Mouse (Mus musculus): ENCODE results near the gene Osbpl2. TPM values are rescaled to one million over a fixed set of nuclear protein-coding genes. Genes with fewer than 3 reads are reported as not detected.

Gene Osbpl2
- total and polyA plus RNA-seq, 3 experiments, result 11.4 to 15.6 (median 12.8) TPM

- TF ChIP-seq MYC (IDR thresholded peaks at IDR 0.05; ENCODE audit: low read depth, low read length), result no peak
- TF ChIP-seq EP300 (IDR thresholded peaks at IDR 0.05; ENCODE audit: low read length), result 0 out of 2 replicates have a peak, but pooled peaks have one; percentile 15
- TF ChIP-seq POLR2A (IDR thresholded peaks at IDR 0.05; ENCODE audit: low read depth, low read length), result no peak
- TF ChIP-seq SIN3A (IDR thresholded peaks at IDR 0.05; ENCODE audit: low read length), result 0 out of 2 replicates have a peak, but pooled peaks have one; percentile 33
- TF ChIP-seq GABPA (IDR thresholded peaks at IDR 0.05; ENCODE audit: insufficient replicate concordance, low read depth, low read length), result no peak
- no peak for TF ChIP-seq JUND (conservative IDR thresholded peaks at IDR 0.05; ENCODE audit: low read depth, low read length)
- peak; percentile 90 for TF ChIP-seq ZNF384 (IDR thresholded peaks at IDR 0.05; ENCODE audit: low read depth, low read length)
- peak overlapping the region; percentile 69 to 94 (median 93) for H3K4me3 ChIP-seq (replicated peaks in 1 of 3; ENCODE audit: low read depth in 2 of 3, low read length in 2 of 3, poor library complexity in 1 of 3)
- peak overlapping the region; percentile 75 for H3K9ac ChIP-seq (ENCODE audit: insufficient read depth, low read depth)
- peaks cover 3 to 14% of the 10 kb centered on the region in 2 experiments for H3K36me3 ChIP-seq (replicated peaks in 1 of 2; ENCODE audit: control insufficient read depth in 1 of 2, insufficient read depth in 1 of 2, low read length in 1 of 2)
- DNase-seq (ENCODE audit: extremely low read depth), result peak; percentile 15
- H3K4me2 ChIP-seq (ENCODE audit: insufficient read depth, low read depth, poor library complexity, severe bottlenecking), result peak overlapping the region; percentile 91
- peaks cover 3% of the 10 kb centered on the region for H3K79me2 ChIP-seq (replicated peaks; ENCODE audit: control insufficient read depth, extremely low read depth, insufficient read depth, poor library complexity, severe bottlenecking)
- dilution Hi-C loops (cut with MboI; ENCODE audit: extremely low pct_ligation_motif_present, extremely low pct_unique_long_range_greater_than_20kb, low sequenced_read_pairs), result no loop called here
- peaks cover 14 to 28% of the 10 kb centered on the region in 2 experiments for H3K4me1 ChIP-seq (ENCODE audit: control insufficient read depth in 1 of 2, insufficient read depth in 2 of 2)
- no peaks in the 10 kb centered on the region for H3K9me3 ChIP-seq (replicated peaks; ENCODE audit: low read length)
- peaks cover 30% of the 10 kb centered on the region for H3K27me3 ChIP-seq (replicated peaks)
- in situ Hi-C loops (cut with MboI; ENCODE audit: low pct_ligation_motif_present, low pct_unique_long_range_greater_than_20kb, low sequenced_read_pairs), result no loop called here
- no peak overlapping the region for H3K27ac ChIP-seq (ENCODE audit: insufficient read depth, low read depth)
Observed at GRCm38 (mm10) chr2:180120292-180120761, 1.2 kb downstream of the Osbpl2 start.

DNA sequence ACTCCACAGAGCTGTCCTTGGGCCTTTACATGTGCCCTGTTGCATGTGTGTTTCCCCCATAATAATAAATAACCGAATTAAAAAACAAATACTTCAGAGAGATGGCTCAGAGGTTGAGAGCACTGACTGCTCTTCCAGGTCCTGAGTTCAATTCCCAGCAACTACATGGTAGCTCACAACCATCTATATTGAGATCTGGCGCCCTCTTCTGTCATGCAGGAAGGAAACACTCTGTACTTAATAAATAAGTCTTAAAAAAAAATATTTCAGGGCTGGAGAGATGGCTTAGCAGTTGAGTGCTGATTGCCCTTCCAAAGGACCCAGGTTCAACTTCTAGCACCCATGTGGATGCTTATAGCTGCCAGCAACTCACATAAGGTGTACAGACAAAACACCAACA is 5.1 kb downstream of the Osbpl2 start:
- Histone ChIP-seq H3K4me1 (ENCODE audit: control insufficient read depth in 1 of 2, insufficient read depth in 2 of 2) (peaks cover 7 to 12% of the 10 kb centered on the region in 2 experiments; a peak in 3 of 4 replicates), H3K27ac (ENCODE audit: insufficient read depth, low read depth) (no peak overlapping the region), H3K9me3 (replicated peaks; ENCODE audit: low read length) (no peaks in the 10 kb centered on the region), H3K79me2 (replicated peaks; ENCODE audit: control insufficient read depth, extremely low read depth, insufficient read depth, poor library complexity, severe bottlenecking) (peaks cover 3% of the 10 kb centered on the region), H3K36me3 (replicated peaks in 1 of 2; ENCODE audit: control insufficient read depth in 1 of 2, insufficient read depth in 1 of 2, low read length in 1 of 2) (peaks cover 3 to 15% of the 10 kb centered on the region in 2 experiments), H3K9ac (ENCODE audit: insufficient read depth, low read depth) (no peak overlapping the region), H3K27me3 (replicated peaks) (no peaks in the 10 kb centered on the region), H3K4me2 (ENCODE audit: insufficient read depth, low read depth, poor library complexity, severe bottlenecking) (no peak overlapping the region), H3K4me3 (replicated peaks in 1 of 3; ENCODE audit: low read depth in 2 of 3, low read length in 2 of 3, poor library complexity in 1 of 3) (no peak overlapping the region)
- no peak for DNase-seq (ENCODE audit: extremely low read depth)
- TF ChIP-seq RAD21 (IDR thresholded peaks at IDR 0.05; ENCODE audit: low read depth, low read length), result peak; percentile 8
- TF ChIP-seq EP300 (IDR thresholded peaks at IDR 0.05; ENCODE audit: low read length), result no peak
- TF ChIP-seq E2F4 (IDR thresholded peaks at IDR 0.05; ENCODE audit: insufficient replicate concordance, low read depth, low read length), result no peak
- no peak for TF ChIP-seq TCF12 (IDR thresholded peaks at IDR 0.05; ENCODE audit: low read depth, low read length)
- no peak for TF ChIP-seq ZMIZ1 (IDR thresholded peaks at IDR 0.05; ENCODE audit: low read depth, low read length)
- TF ChIP-seq CTCF (conservative IDR thresholded peaks at IDR 0.05 in 1 of 2, IDR thresholded peaks at IDR 0.05 in 1 of 2; ENCODE audit: low read depth in 2 of 2, low read length in 2 of 2), result peak in 1 of 2 experiments; percentile 36; a peak in 2 of 4 replicates
- TF ChIP-seq CHD2 (IDR thresholded peaks at IDR 0.05; ENCODE audit: low read length), result no peak
- in situ Hi-C loops (cut with MboI; ENCODE audit: low pct_ligation_motif_present, low pct_unique_long_range_greater_than_20kb, low sequenced_read_pairs) (no loop called here), dilution Hi-C loops (cut with MboI; ENCODE audit: extremely low pct_ligation_motif_present, extremely low pct_unique_long_range_greater_than_20kb, low sequenced_read_pairs) (no loop called here)

- no peak for TF ChIP-seq TBP (conservative IDR thresholded peaks at IDR 0.05; ENCODE audit: low read depth, low read length)
- no peak for TF ChIP-seq HCFC1 (IDR thresholded peaks at IDR 0.05; ENCODE audit: low read depth, low read length)
- no peak for TF ChIP-seq MAX (IDR thresholded peaks at IDR 0.05; ENCODE audit: low read length)
- no peak for TF ChIP-seq CTCF (conservative IDR thresholded peaks at IDR 0.05 in 1 of 2, IDR thresholded peaks at IDR 0.05 in 1 of 2; ENCODE audit: low read depth in 2 of 2, low read length in 2 of 2)
- TF ChIP-seq MAZ (IDR thresholded peaks at IDR 0.05; ENCODE audit: low read depth, low read length), result no peak
- no peak for TF ChIP-seq SIN3A (IDR thresholded peaks at IDR 0.05; ENCODE audit: low read length)
- no peak for TF ChIP-seq ETS1 (conservative IDR thresholded peaks at IDR 0.05; ENCODE audit: low read depth, low read length)
- TF ChIP-seq MYC (IDR thresholded peaks at IDR 0.05; ENCODE audit: low read depth, low read length), result no peak
- no peak for TF ChIP-seq RAD21 (IDR thresholded peaks at IDR 0.05; ENCODE audit: low read depth, low read length)
- no peak for TF ChIP-seq NELFE (IDR thresholded peaks at IDR 0.05; ENCODE audit: low read depth, low read length)
- TF ChIP-seq ZC3H11A (IDR thresholded peaks at IDR 0.05; ENCODE audit: low read depth, low read length), result no peak
- TF ChIP-seq ZNF384 (IDR thresholded peaks at IDR 0.05; ENCODE audit: low read depth, low read length), result no peak
- no peak for TF ChIP-seq TCF12 (IDR thresholded peaks at IDR 0.05; ENCODE audit: low read depth, low read length)
- TF ChIP-seq IRF4 (IDR thresholded peaks at IDR 0.05; ENCODE audit: low read depth, low read length), result no peak
- no peak for TF ChIP-seq PAX5 (IDR thresholded peaks at IDR 0.05; ENCODE audit: low read length)
- no peak for TF ChIP-seq UBTF (IDR thresholded peaks at IDR 0.05; ENCODE audit: low read depth, low read length)
- TF ChIP-seq GABPA (IDR thresholded peaks at IDR 0.05; ENCODE audit: insufficient replicate concordance, low read depth, low read length), result no peak
- in situ Hi-C loops (cut with MboI; ENCODE audit: low pct_ligation_motif_present, low pct_unique_long_range_greater_than_20kb, low sequenced_read_pairs) (no loop called here), dilution Hi-C loops (cut with MboI; ENCODE audit: extremely low pct_ligation_motif_present, extremely low pct_unique_long_range_greater_than_20kb, low sequenced_read_pairs) (no loop called here)
- no peaks in the 10 kb centered on the region for H3K4me1 ChIP-seq (ENCODE audit: control insufficient read depth in 1 of 2, insufficient read depth in 2 of 2)
- no peak overlapping the region for H3K4me2 ChIP-seq (ENCODE audit: insufficient read depth, low read depth, poor library complexity, severe bottlenecking)
- no peak overlapping the region for H3K9ac ChIP-seq (ENCODE audit: insufficient read depth, low read depth)
- no peak overlapping the region for H3K4me3 ChIP-seq (replicated peaks in 1 of 3; ENCODE audit: low read depth in 2 of 3, low read length in 2 of 3, poor library complexity in 1 of 3)
- peaks cover 3 to 20% of the 10 kb centered on the region in 2 experiments for H3K36me3 ChIP-seq (replicated peaks in 1 of 2; ENCODE audit: control insufficient read depth in 1 of 2, insufficient read depth in 1 of 2, low read length in 1 of 2)
- H3K27ac ChIP-seq (ENCODE audit: insufficient read depth, low read depth), result no peak overlapping the region
- no peak for DNase-seq (ENCODE audit: extremely low read depth)
- H3K79me2 ChIP-seq (replicated peaks; ENCODE audit: control insufficient read depth, extremely low read depth, insufficient read depth, poor library complexity, severe bottlenecking), result peaks cover 3% of the 10 kb centered on the region
- no peaks in the 10 kb centered on the region for H3K27me3 ChIP-seq (replicated peaks)
- H3K9me3 ChIP-seq (replicated peaks; ENCODE audit: low read length), result no peaks in the 10 kb centered on the region
Observed at GRCm38 (mm10) chr2:180126195-180126594, 7.1 kb downstream of the Osbpl2 start.

Data from CH12.LX (cell line).